Mouse (Mus musculus) forebrain, embryonic 10.5 days (tissue): ENCODE measurements around the gene Higd1a. TPM values are rescaled to one million over a fixed set of nuclear protein-coding genes. Genes with fewer than 3 reads are reported as not detected.

ENCODE experiments used
- DNase-seq: peaks from one replicate; pipeline ENCODE4 v3.0.0-alpha.2; 2017; ENCODE audit warnings: low spot score; ENCODE audit errors: extremely low spot score
- H3K27ac ChIP-seq: fragments of 300-500 bp; sonication (generic); 2 replicates; pipeline ENCODE4 v1.5.1; 2016; ENCODE audit warnings: mild to moderate bottlenecking
- H3K27me3 ChIP-seq: fragments of 300-500 bp; sonication (generic); 2 replicates; pipeline ENCODE4 v1.6.1; 2016; ENCODE audit warnings: mild to moderate bottlenecking; ENCODE audit not compliant: poor library complexity, severe bottlenecking
- H3K36me3 ChIP-seq: fragments of 300-500 bp; sonication (generic); replicated peaks from 2 replicates; pipeline ENCODE4 v1.6.1; 2016; ENCODE audit warnings: mild to moderate bottlenecking, moderate library complexity
- H3K4me1 ChIP-seq: fragments of 300-500 bp; sonication (generic); 2 replicates; pipeline ENCODE4 v1.6.1; 2016
- H3K4me3 ChIP-seq: fragments of 300-500 bp; sonication (generic); 2 replicates; pipeline ENCODE4 v1.5.1; 2016; ENCODE audit warnings: mild to moderate bottlenecking, moderate library complexity
- H3K9me3 ChIP-seq: fragments of 300-500 bp; sonication (generic); 2 replicates; pipeline ENCODE4 v1.6.1; 2016; ENCODE audit warnings: mild to moderate bottlenecking, moderate library complexity
- WGBS: fragments of 180-500 bp; shearing (Covaris S2); methylation state at CpG from one replicate; pipeline ENCODE4 v1.1.7; 2016; 5-methylcytosine and 5-hydroxymethylcytosine counted together
- polyA plus RNA-seq: library from polyadenylated mRNA; unstranded; fragments of >200 nt; fragmentation: Nextera tagmentation; extraction: Ambion mirVana; gene quantifications from 2 replicates; pipeline ENCODE4 v1.2.1, GENCODE M21; 2016

Higd1a gene
- polyA plus RNA-seq, 1 experiment from 2014 or later: 229 TPM

GRCm38 (mm10) chr9:121846526-121847118, 11.5 kb downstream of the Higd1a start:
- WGBS: 60% methylated on average over 10 of the region's 10 CpGs
- no peaks in the 10 kb centered on the region for H3K27me3 ChIP-seq
- DNase-seq: peak; percentile 28
- peaks cover 5% of the 10 kb centered on the region; the same call in 1 of the 2 replicates for H3K9me3 ChIP-seq
- H3K4me3 ChIP-seq: no peak overlapping the region
- no peak overlapping the region for H3K27ac ChIP-seq
- no peaks in the 10 kb centered on the region for H3K4me1 ChIP-seq
- H3K36me3 ChIP-seq: peaks cover 50% of the 10 kb centered on the region

GRCm38 (mm10) chr9:121842914-121843313, 15.2 kb downstream of the Higd1a start:
- H3K9me3 ChIP-seq: peaks cover 5% of the 10 kb centered on the region; the same call in 1 of the 2 replicates
- H3K27me3 ChIP-seq: peaks cover 19% of the 10 kb centered on the region; the same call in 1 of the 2 replicates
- H3K4me3 ChIP-seq: no peak overlapping the region
- no peak overlapping the region for H3K27ac ChIP-seq
- 88% methylated on average over 2 of the region's 2 CpGs for WGBS
- H3K4me1 ChIP-seq: peaks cover 13% of the 10 kb centered on the region
- DNase-seq: no peak
- peaks cover 13% of the 10 kb centered on the region for H3K36me3 ChIP-seq

- DNase-seq: no peak
- Histone ChIP-seq H3K4me3 (peak overlapping the region; percentile 69), H3K4me1 (peaks cover 13% of the 10 kb centered on the region), H3K36me3 (peaks cover 3% of the 10 kb centered on the region; the same call in 1 of the 2 replicates), H3K27ac (peak overlapping the region; percentile 85), H3K27me3 (peaks cover 19% of the 10 kb centered on the region; the same call in 1 of the 2 replicates), H3K9me3 (peaks cover 12% of the 10 kb centered on the region)
- 41% methylated on average over 7 of the region's 7 CpGs for WGBS
These were observed 18.6 kb downstream of the Higd1a start for GRCm38 (mm10) chr9:121839622-121839965.

GRCm38 (mm10) chr9:121838829-121839621, 19.1 kb downstream of the Higd1a start, which contains the start of gene Ccdc13:
Gene Ccdc13, minus strand, starts transcription at chr9:121839461.
- peak within 1 kb of the TSS; percentile 69 for H3K4me3 ChIP-seq
- H3K27ac ChIP-seq: peak within 1 kb of the TSS; percentile 85
- peaks cover 3% of the 10 kb centered on the region; the same call in 1 of the 2 replicates for H3K36me3 ChIP-seq
- peaks cover 12% of the 10 kb centered on the region for H3K9me3 ChIP-seq
- peaks cover 19% of the 10 kb centered on the region; the same call in 1 of the 2 replicates for H3K27me3 ChIP-seq
- WGBS: 5% methylated on average over 61 of the region's 61 CpGs
- peaks cover 13% of the 10 kb centered on the region for H3K4me1 ChIP-seq
- peak; percentile 91 for DNase-seq

GRCm38 (mm10) chr9:121838008-121838407, 20.2 kb downstream of the Higd1a start:
- 91% methylated on average over 6 of the region's 6 CpGs for WGBS
- no peak for DNase-seq
- peaks cover 8% of the 10 kb centered on the region for H3K9me3 ChIP-seq

GRCm38 (mm10) chr9:121833825-121834224, 24.3 kb downstream of the Higd1a start:
- Histone ChIP-seq H3K4me3 (no peak overlapping the region), H3K9me3 (peaks cover 6% of the 10 kb centered on the region), H3K4me1 (peaks cover 3% of the 10 kb centered on the region), H3K27me3 (0 out of 2 replicates have a peak, but pooled peaks cover 10% of the 10 kb centered on the region), H3K36me3 (peaks cover 3% of the 10 kb centered on the region; the same call in 1 of the 2 replicates), H3K27ac (no peak overlapping the region)
- WGBS: 86% methylated on average over 11 of the region's 11 CpGs
- DNase-seq: no peak

More at GRCm38 (mm10) chr9:121838008-121838407, 20.2 kb downstream of the Higd1a start:
- H3K36me3 ChIP-seq: peaks cover 3% of the 10 kb centered on the region; the same call in 1 of the 2 replicates
- peaks cover 19% of the 10 kb centered on the region; the same call in 1 of the 2 replicates for H3K27me3 ChIP-seq
- no peak overlapping the region for H3K27ac ChIP-seq
- peaks cover 13% of the 10 kb centered on the region for H3K4me1 ChIP-seq
- H3K4me3 ChIP-seq: no peak overlapping the region

- no peaks in the 10 kb centered on the region for H3K4me1 ChIP-seq
- WGBS: 33% methylated on average over 6 of the region's 6 CpGs
- H3K9me3 ChIP-seq: peaks cover 6% of the 10 kb centered on the region
- DNase-seq: peak; percentile 75
- H3K4me3 ChIP-seq: no peak overlapping the region
- H3K27me3 ChIP-seq: no peaks in the 10 kb centered on the region
- H3K36me3 ChIP-seq: 0 out of 2 replicates have a peak, but pooled peaks cover 3% of the 10 kb centered on the region
- H3K27ac ChIP-seq: no peak overlapping the region
These were observed 27.2 kb downstream of the Higd1a start for GRCm38 (mm10) chr9:121830956-121831293.

- no peaks in the 10 kb centered on the region for H3K36me3 ChIP-seq
- H3K4me3 ChIP-seq: no peak overlapping the region
- H3K27ac ChIP-seq: no peak overlapping the region
- H3K9me3 ChIP-seq: peaks cover under 1% of the 10 kb centered on the region; the same call in 1 of the 2 replicates
- H3K27me3 ChIP-seq: no peaks in the 10 kb centered on the region
- H3K4me1 ChIP-seq: no peaks in the 10 kb centered on the region
- no peak for DNase-seq
- 79% methylated on average over 6 of the region's 6 CpGs for WGBS
These were observed 27.8 kb downstream of the Higd1a start for GRCm38 (mm10) chr9:121830243-121830955.

GRCm38 (mm10) chr9:121829270-121829992, 28.7 kb downstream of the Higd1a start:
- 74% methylated on average over 7 of the region's 7 CpGs for WGBS
- H3K27ac ChIP-seq: no peak overlapping the region
- H3K27me3 ChIP-seq: no peaks in the 10 kb centered on the region
- H3K9me3 ChIP-seq: no peaks in the 10 kb centered on the region
- no peaks in the 10 kb centered on the region for H3K36me3 ChIP-seq
- H3K4me3 ChIP-seq: no peak overlapping the region
- DNase-seq: no peak
- no peaks in the 10 kb centered on the region for H3K4me1 ChIP-seq

- no peaks in the 10 kb centered on the region for H3K36me3 ChIP-seq
- WGBS: 84% methylated on average over 6 of the region's 6 CpGs
These were observed 29.8 kb downstream of the Higd1a start for GRCm38 (mm10) chr9:121828314-121828713.

GRCm38 (mm10) chr9:121826356-121826755, 31.8 kb downstream of the Higd1a start:
- H3K4me3 ChIP-seq: no peak overlapping the region
- whole genome bisulfite sequencing: 87% methylated on average over 3 of the region's 3 CpGs
- no peak overlapping the region for H3K27ac ChIP-seq
- H3K36me3 ChIP-seq: no peaks in the 10 kb centered on the region
- no peaks in the 10 kb centered on the region for H3K27me3 ChIP-seq
- no peak for DNase-seq
- no peaks in the 10 kb centered on the region for H3K9me3 ChIP-seq
- no peaks in the 10 kb centered on the region for H3K4me1 ChIP-seq

More at GRCm38 (mm10) chr9:121828314-121828713, 29.8 kb downstream of the Higd1a start:
- DNase-seq: no peak
- Histone ChIP-seq H3K27me3 (no peaks in the 10 kb centered on the region), H3K9me3 (no peaks in the 10 kb centered on the region), H3K4me3 (no peak overlapping the region), H3K27ac (no peak overlapping the region), H3K4me1 (no peaks in the 10 kb centered on the region)

GRCm38 (mm10) chr9:121823991-121824390, 34.2 kb downstream of the Higd1a start:
- H3K27ac ChIP-seq: no peak overlapping the region
- 86% methylated on average over 7 of the region's 7 CpGs for WGBS
- H3K36me3 ChIP-seq: no peaks in the 10 kb centered on the region
- H3K27me3 ChIP-seq: no peaks in the 10 kb centered on the region
- DNase-seq: no peak
- no peak overlapping the region for H3K4me3 ChIP-seq
- H3K9me3 ChIP-seq: no peaks in the 10 kb centered on the region
- no peaks in the 10 kb centered on the region for H3K4me1 ChIP-seq
